Mouse (Mus musculus) forebrain, embryonic 16.5 days (tissue): ENCODE measurements at regions not wholly inside any gene's neighbourhood (a gene's known extent, or its start where the extent isn't known, plus 50 kb on each side); places are given as distances from the start of the nearest gene placed in this dataset.

Experiments used
- ATAC-seq: fragments of 200-750 bp; cut with Nextera tagmentation; 2 replicates; pipeline ENCODE4 v1.8.0; 2017; ENCODE audit warnings: mild to moderate bottlenecking, moderate library complexity
- H3K27ac ChIP-seq: fragments of 300-500 bp; sonication (generic); 2 replicates; pipeline ENCODE4 v1.5.1; 2014; ENCODE audit warnings: low read length, control low read depth
- H3K27me3 ChIP-seq: fragments of 300-500 bp; sonication (generic); replicated peaks from 2 replicates; pipeline ENCODE4 v1.6.1; 2014; ENCODE audit warnings: low read length; ENCODE audit not compliant: control insufficient read depth, insufficient read depth
- H3K36me3 ChIP-seq: fragments of 300-500 bp; sonication (generic); 2 replicates; pipeline ENCODE4 v1.6.1; 2014; ENCODE audit not compliant: control insufficient read depth, insufficient read depth
- H3K4me1 ChIP-seq: fragments of 300-500 bp; sonication (generic); replicated peaks from 2 replicates; pipeline ENCODE4 v1.6.1; 2014; ENCODE audit warnings: low read length; ENCODE audit not compliant: control insufficient read depth, insufficient read depth
- H3K4me2 ChIP-seq: fragments of 300-500 bp; sonication (generic); 2 replicates; pipeline ENCODE4 v1.6.1; 2014; ENCODE audit warnings: mild to moderate bottlenecking, low read length, control low read depth
- H3K4me3 ChIP-seq: fragments of 300-500 bp; sonication (generic); replicated peaks from 2 replicates; pipeline ENCODE4 v1.5.1; 2014; ENCODE audit warnings: mild to moderate bottlenecking, low read length, control low read depth
- H3K9ac ChIP-seq: fragments of 300-500 bp; sonication (generic); replicated peaks from 2 replicates; pipeline ENCODE4 v1.6.1; 2014; ENCODE audit warnings: low read depth, low read length, control low read depth
- H3K9me3 ChIP-seq: fragments of 300-500 bp; sonication (generic); 2 replicates; pipeline ENCODE4 v1.6.1; 2016; ENCODE audit warnings: low read length; ENCODE audit not compliant: control insufficient read depth
- WGBS: fragments of 180-500 bp; shearing (Covaris S2); extraction: QIAGEN DNeasy Blood & Tissue Kit; methylation state at CpG from one replicate; pipeline ENCODE4 v1.1.7; 2014; 5-methylcytosine and 5-hydroxymethylcytosine counted together

DNA sequence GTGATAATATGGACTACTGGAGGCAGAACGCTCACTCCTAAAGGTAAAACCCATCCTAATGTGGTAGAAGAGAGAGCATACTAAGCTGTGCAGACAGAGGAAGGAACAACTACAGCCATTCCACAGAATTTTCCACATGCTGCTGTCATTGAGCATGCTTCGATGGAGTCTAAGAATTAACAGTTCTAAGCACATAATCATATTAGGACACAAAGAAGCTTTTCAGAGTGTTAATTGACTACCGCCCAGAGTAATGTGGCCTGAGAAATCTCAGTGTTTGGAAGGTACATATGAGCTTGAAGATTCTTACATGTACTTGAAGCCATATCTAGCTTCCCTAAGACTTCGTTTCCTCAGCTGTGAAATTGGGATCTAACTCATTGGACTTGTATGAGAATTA lies 508.3 kb upstream of the Dmac1 start:
- H3K27me3 ChIP-seq: no peaks in the 10 kb centered on the region
- ATAC-seq: no peak
- 53% methylated on average over 4 of the region's 4 CpGs for WGBS

GRCm38 (mm10) chr4:75779492-75779891 lies 501.4 kb upstream of the Dmac1 start:
- H3K27me3 ChIP-seq: no peaks in the 10 kb centered on the region
- no peaks in the 10 kb centered on the region for H3K36me3 ChIP-seq
- no peak overlapping the region for H3K9ac ChIP-seq
- no peak overlapping the region for H3K4me3 ChIP-seq
- 95% methylated on average over 1 of the region's 1 CpGs for WGBS
- no peak for ATAC-seq
- no peaks in the 10 kb centered on the region for H3K9me3 ChIP-seq
- H3K4me2 ChIP-seq: no peak overlapping the region
- H3K4me1 ChIP-seq: no peaks in the 10 kb centered on the region
- H3K27ac ChIP-seq: no peak overlapping the region

More for the DNA sequence above, 508.3 kb upstream of the Dmac1 start:
- H3K4me3 ChIP-seq: no peak overlapping the region
- no peak overlapping the region for H3K9ac ChIP-seq
- no peaks in the 10 kb centered on the region for H3K36me3 ChIP-seq
- H3K9me3 ChIP-seq: no peaks in the 10 kb centered on the region
- H3K27ac ChIP-seq: no peak overlapping the region
- no peak overlapping the region for H3K4me2 ChIP-seq
- no peaks in the 10 kb centered on the region for H3K4me1 ChIP-seq

GRCm38 (mm10) chr4:75764141-75764540 lies 486.0 kb upstream of the Dmac1 start:
- 11% methylated on average over 1 of the region's 1 CpGs for WGBS
- Histone ChIP-seq H3K4me2 (no peak overlapping the region), H3K9ac (no peak overlapping the region), H3K9me3 (no peaks in the 10 kb centered on the region), H3K27ac (no peak overlapping the region), H3K27me3 (no peaks in the 10 kb centered on the region), H3K4me3 (no peak overlapping the region), H3K36me3 (no peaks in the 10 kb centered on the region), H3K4me1 (no peaks in the 10 kb centered on the region)
- no peak for ATAC-seq

GRCm38 (mm10) chr4:75744605-75745004 lies 466.5 kb upstream of the Dmac1 start:
- Histone ChIP-seq H3K27ac (no peak overlapping the region), H3K27me3 (no peaks in the 10 kb centered on the region), H3K9ac (no peak overlapping the region), H3K4me1 (no peaks in the 10 kb centered on the region), H3K9me3 (no peaks in the 10 kb centered on the region), H3K36me3 (no peaks in the 10 kb centered on the region), H3K4me2 (no peak overlapping the region), H3K4me3 (no peak overlapping the region)
- WGBS: 34% methylated on average over 6 of the region's 6 CpGs
- ATAC-seq: peak; percentile 49; the same call in 1 of the 2 replicates

DNA sequence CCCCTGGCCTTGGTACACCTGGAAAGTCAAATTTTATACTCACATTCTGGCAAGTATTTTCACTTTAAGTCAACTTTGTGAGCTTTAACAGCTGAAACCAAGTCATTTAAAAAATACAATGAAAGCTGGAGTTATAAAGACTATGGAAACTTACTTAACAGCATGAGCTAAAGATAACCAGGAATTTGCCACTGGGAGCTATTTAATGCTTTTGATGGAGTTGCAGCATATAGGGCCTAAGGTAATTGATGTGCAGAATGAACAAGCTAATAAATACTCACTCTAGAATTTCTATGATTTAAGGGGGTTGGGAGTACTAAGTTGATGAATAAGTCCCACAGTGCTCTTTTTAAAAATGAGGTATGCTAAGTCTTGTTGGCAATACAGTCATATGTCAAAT lies 463.5 kb upstream of the Dmac1 start:
- no peaks in the 10 kb centered on the region for H3K36me3 ChIP-seq
- ATAC-seq: no peak

DNA sequence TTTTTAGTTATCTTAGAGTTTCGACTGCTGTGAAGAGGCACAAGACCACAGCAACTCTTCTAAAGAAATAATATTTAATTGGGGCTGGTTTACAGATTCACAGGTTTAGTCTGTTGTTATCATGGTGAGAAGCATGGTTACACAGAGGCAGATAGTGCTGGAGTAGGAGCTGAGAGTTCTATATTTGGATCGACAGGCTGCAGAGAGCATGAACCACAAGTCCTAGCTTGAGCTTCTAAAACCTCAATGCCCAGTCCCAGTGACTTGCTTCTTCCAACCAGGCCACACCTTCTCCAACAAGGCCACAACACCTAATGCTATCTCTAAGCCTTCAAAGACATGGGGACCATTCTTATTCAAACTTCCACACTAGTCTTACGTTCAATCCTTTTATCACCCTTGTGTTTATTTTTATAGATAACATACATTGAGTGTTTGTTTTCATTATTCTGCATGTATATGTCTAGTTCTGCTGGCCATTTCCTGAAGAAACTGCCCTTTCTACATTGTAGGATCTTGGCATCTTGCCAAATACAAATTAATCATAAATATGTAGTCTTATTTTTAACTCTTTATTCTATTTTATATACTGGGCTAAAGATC lies 452.8 kb upstream of the Dmac1 start:
- 87% methylated on average over 3 of the region's 3 CpGs for WGBS

More for the DNA sequence above, 463.5 kb upstream of the Dmac1 start:
- Histone ChIP-seq H3K4me3 (no peak overlapping the region), H3K27ac (no peak overlapping the region), H3K9ac (no peak overlapping the region), H3K4me2 (no peak overlapping the region), H3K9me3 (no peaks in the 10 kb centered on the region), H3K4me1 (no peaks in the 10 kb centered on the region), H3K27me3 (no peaks in the 10 kb centered on the region)

DNA sequence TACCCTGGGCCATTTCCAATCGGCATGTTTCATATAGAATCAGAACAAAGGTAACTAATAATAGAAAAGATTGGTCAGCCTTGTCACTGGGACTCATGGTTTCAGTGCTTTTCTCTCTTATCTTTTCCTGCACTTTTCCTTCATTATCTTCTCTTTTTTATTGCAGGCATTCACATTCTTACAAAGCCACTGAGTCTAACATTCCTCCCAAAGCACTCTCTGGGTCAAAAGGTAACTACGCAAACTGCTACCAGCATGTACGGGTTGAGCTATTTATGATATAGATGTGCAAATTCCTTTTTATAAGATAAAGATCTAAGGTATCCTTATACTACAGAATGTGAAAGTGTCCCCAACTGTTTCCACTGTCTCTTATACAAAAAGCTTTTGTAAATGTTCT lies 436.5 kb upstream of the Dmac1 start:
- Histone ChIP-seq H3K36me3 (no peaks in the 10 kb centered on the region), H3K4me1 (no peaks in the 10 kb centered on the region), H3K27ac (no peak overlapping the region), H3K9ac (no peak overlapping the region), H3K9me3 (no peaks in the 10 kb centered on the region), H3K27me3 (no peaks in the 10 kb centered on the region), H3K4me3 (no peak overlapping the region), H3K4me2 (no peak overlapping the region)
- 95% methylated on average over 3 of the region's 3 CpGs for WGBS
- no peak for ATAC-seq

More for the DNA sequence above, 452.8 kb upstream of the Dmac1 start:
- H3K27ac ChIP-seq: no peak overlapping the region
- no peak overlapping the region for H3K4me3 ChIP-seq
- H3K4me1 ChIP-seq: no peaks in the 10 kb centered on the region
- no peak overlapping the region for H3K9ac ChIP-seq
- no peaks in the 10 kb centered on the region for H3K9me3 ChIP-seq
- H3K4me2 ChIP-seq: no peak overlapping the region
- no peak for ATAC-seq
- H3K27me3 ChIP-seq: no peaks in the 10 kb centered on the region
- no peaks in the 10 kb centered on the region for H3K36me3 ChIP-seq

DNA sequence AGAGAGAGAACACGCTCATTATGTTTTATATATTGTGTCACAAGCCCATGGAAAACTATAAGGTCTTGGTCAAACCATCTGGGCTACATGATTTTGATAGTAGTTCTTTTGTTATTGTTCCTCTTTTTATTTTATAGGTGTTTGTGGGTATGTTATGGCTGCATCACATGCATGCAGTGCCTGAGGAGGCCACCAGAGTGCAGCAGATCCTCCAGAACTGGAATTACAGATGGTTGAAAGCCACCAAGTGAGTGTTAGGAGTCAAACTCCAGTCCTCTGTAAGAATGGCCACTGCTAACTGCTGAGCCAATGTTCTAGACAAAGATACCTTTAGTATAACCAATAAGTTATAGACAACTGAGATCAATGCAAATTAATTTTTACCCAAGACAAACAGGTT lies 435.9 kb upstream of the Dmac1 start:
- no peaks in the 10 kb centered on the region for H3K36me3 ChIP-seq
- no peak overlapping the region for H3K27ac ChIP-seq
- no peak overlapping the region for H3K4me3 ChIP-seq
- H3K4me1 ChIP-seq: no peaks in the 10 kb centered on the region
- no peaks in the 10 kb centered on the region for H3K27me3 ChIP-seq
- no peak overlapping the region for H3K4me2 ChIP-seq
- no peak for ATAC-seq
- H3K9ac ChIP-seq: no peak overlapping the region
- no peaks in the 10 kb centered on the region for H3K9me3 ChIP-seq
- 73% methylated on average over 1 of the region's 1 CpGs for WGBS

GRCm38 (mm10) chr4:75700780-75701378 lies 422.8 kb upstream of the Dmac1 start:
- no peaks in the 10 kb centered on the region for H3K27me3 ChIP-seq
- no peak overlapping the region for H3K9ac ChIP-seq
- peak; percentile 83 for ATAC-seq
- H3K27ac ChIP-seq: no peak overlapping the region
- H3K4me1 ChIP-seq: peaks cover 5% of the 10 kb centered on the region; the same call in 1 of the 2 replicates
- no peaks in the 10 kb centered on the region for H3K36me3 ChIP-seq
- H3K9me3 ChIP-seq: no peaks in the 10 kb centered on the region
- H3K4me3 ChIP-seq: no peak overlapping the region
- 25% methylated on average over 3 of the region's 3 CpGs for WGBS
- H3K4me2 ChIP-seq: no peak overlapping the region
